Mouse (Mus musculus) ES-E14 (cell line): ENCODE measurements around the gene Med22.

Source experiments
- MAFK ChIP-seq: IDR thresholded peaks from 2 replicates; pipeline ENCODE4 v1.6.1; 2014; ENCODE audit warnings: mild to moderate bottlenecking, low read depth, low read length, inconsistent platforms; ENCODE audit not compliant: insufficient read depth
- ZC3H11A ChIP-seq: IDR thresholded peaks from 2 replicates; pipeline ENCODE4 v1.6.1; 2012; ENCODE audit warnings: low read depth, mild to moderate bottlenecking, inconsistent platforms, low read length, borderline replicate concordance

- TF ChIP-seq ZC3H11A (no peak), MAFK (no peak)
These were observed 46.5 kb upstream of the Med22 start for GRCm38 (mm10) chr2:26956811-26957487.
